Mouse (Mus musculus) neural tube, embryonic 14.5 days (tissue): Measurements from ENCODE around the gene Itgb4. TPM values are rescaled to one million over a fixed set of nuclear protein-coding genes. Genes with fewer than 3 reads are reported as not detected.

Source experiments
- ATAC-seq: fragments of 200-750 bp; cut with Nextera tagmentation; 2 replicates; pipeline ENCODE4 v1.8.0; 2017; ENCODE audit warnings: low read depth, mild to moderate bottlenecking, moderate TSS enrichment, moderate library complexity
- H3K27ac ChIP-seq: fragments of 300-500 bp; sonication (generic); 2 replicates; pipeline ENCODE4 v1.5.1; 2014; ENCODE audit warnings: low read depth, mild to moderate bottlenecking, control low read depth, low read length, moderate library complexity, mixed read lengths
- H3K27me3 ChIP-seq: fragments of 300-500 bp; sonication (generic); 2 replicates; pipeline ENCODE4 v1.6.1; 2014; ENCODE audit warnings: low read length; ENCODE audit not compliant: control insufficient read depth, insufficient read depth
- H3K36me3 ChIP-seq: fragments of 300-500 bp; sonication (generic); 2 replicates; pipeline ENCODE4 v1.6.1; 2014; ENCODE audit warnings: low read length, mixed read lengths; ENCODE audit not compliant: control insufficient read depth, insufficient read depth
- H3K4me1 ChIP-seq: fragments of 300-500 bp; sonication (generic); 2 replicates; pipeline ENCODE4 v1.6.1; 2014; ENCODE audit warnings: low read length; ENCODE audit not compliant: control insufficient read depth, insufficient read depth
- H3K4me2 ChIP-seq: fragments of 300-500 bp; sonication (generic); 2 replicates; pipeline ENCODE4 v1.6.1; 2014; ENCODE audit warnings: mild to moderate bottlenecking, low read depth, low read length, control low read depth
- H3K4me3 ChIP-seq: fragments of 300-500 bp; sonication (generic); 2 replicates; pipeline ENCODE4 v1.5.1; 2014; ENCODE audit warnings: low read depth, low read length, control low read depth, mixed read lengths
- H3K9ac ChIP-seq: fragments of 300-500 bp; sonication (generic); replicated peaks from 2 replicates; pipeline ENCODE4 v1.6.1; 2014; ENCODE audit warnings: low read depth, mild to moderate bottlenecking, control low read depth, low read length, mixed read lengths
- H3K9me3 ChIP-seq: fragments of 300-500 bp; sonication (generic); 2 replicates; pipeline ENCODE4 v1.6.1; 2016; ENCODE audit warnings: low read length; ENCODE audit not compliant: control insufficient read depth
- WGBS: fragments of 180-500 bp; shearing (Covaris S2); extraction: QIAGEN DNeasy Blood & Tissue Kit; methylation state at CpG from one replicate; pipeline ENCODE4 v1.1.7; 2014; 5-methylcytosine and 5-hydroxymethylcytosine counted together
- polyA plus RNA-seq: library from polyadenylated mRNA; unstranded; fragments of >200 nt; fragmentation: Nextera tagmentation; extraction: Ambion mirVana; gene quantifications from 2 replicates; pipeline ENCODE4 v1.2.1, GENCODE M21; 2014

Itgb4 gene
- polyA plus RNA-seq, 1 experiment from 2014 or later = 1.6 TPM

GRCm38 (mm10) chr11:115945247-115945646, 29.3 kb upstream of the Itgb4 start:
- no peaks in the 10 kb centered on the region for H3K4me1 ChIP-seq
- no peak overlapping the region for H3K27ac ChIP-seq
- H3K4me2 ChIP-seq = no peak overlapping the region
- no peak overlapping the region for H3K9ac ChIP-seq
- no peak for ATAC-seq
- WGBS = 96% methylated on average over 8 of the region's 8 CpGs
- H3K4me3 ChIP-seq = no peak overlapping the region
- peaks cover 17% of the 10 kb centered on the region for H3K36me3 ChIP-seq
- no peaks in the 10 kb centered on the region for H3K9me3 ChIP-seq
- no peaks in the 10 kb centered on the region for H3K27me3 ChIP-seq

- H3K4me2 ChIP-seq = no peak overlapping the region
- ATAC-seq = no peak
- peaks cover 13% of the 10 kb centered on the region for H3K36me3 ChIP-seq
- H3K9ac ChIP-seq = no peak overlapping the region
- WGBS = 86% methylated on average over 9 of the region's 9 CpGs
- no peaks in the 10 kb centered on the region for H3K4me1 ChIP-seq
- H3K4me3 ChIP-seq = no peak overlapping the region
- peak overlapping the region; percentile 44; the same call in 1 of the 2 replicates for H3K27ac ChIP-seq
- no peaks in the 10 kb centered on the region for H3K9me3 ChIP-seq
- no peaks in the 10 kb centered on the region for H3K27me3 ChIP-seq
Measured at GRCm38 (mm10) chr11:115946221-115946828, 28.2 kb upstream of the Itgb4 start.

- Histone ChIP-seq H3K27me3 (no peaks in the 10 kb centered on the region), H3K36me3 (peaks cover 18% of the 10 kb centered on the region), H3K27ac (no peak overlapping the region), H3K4me1 (no peaks in the 10 kb centered on the region), H3K9ac (no peak overlapping the region), H3K9me3 (no peaks in the 10 kb centered on the region), H3K4me3 (no peak overlapping the region), H3K4me2 (no peak overlapping the region)
- 89% methylated on average over 9 of the region's 9 CpGs for WGBS
- no peak for ATAC-seq
Measured at GRCm38 (mm10) chr11:115948316-115948715, 26.2 kb upstream of the Itgb4 start.

GRCm38 (mm10) chr11:115950719-115951118, 23.8 kb upstream of the Itgb4 start:
- Histone ChIP-seq H3K9me3 (no peaks in the 10 kb centered on the region), H3K4me1 (0 out of 2 replicates have a peak, but pooled peaks cover 3% of the 10 kb centered on the region), H3K4me3 (no peak overlapping the region), H3K27ac (peak overlapping the region; percentile 74), H3K27me3 (no peaks in the 10 kb centered on the region), H3K4me2 (no peak overlapping the region), H3K9ac (no peak overlapping the region), H3K36me3 (peaks cover 23% of the 10 kb centered on the region)
- ATAC-seq = peak; percentile 82; the same call in 1 of the 2 replicates
- 43% methylated on average over 2 of the region's 2 CpGs for WGBS

GRCm38 (mm10) chr11:115954712-115955111, 19.8 kb upstream of the Itgb4 start:
- H3K4me3 ChIP-seq = no peak overlapping the region
- no peak overlapping the region for H3K4me2 ChIP-seq
- H3K36me3 ChIP-seq = peaks cover 27% of the 10 kb centered on the region
- ATAC-seq = no peak
- no peaks in the 10 kb centered on the region for H3K9me3 ChIP-seq
- no peaks in the 10 kb centered on the region for H3K27me3 ChIP-seq
- H3K27ac ChIP-seq = peak overlapping the region; percentile 39
- 0 out of 2 replicates have a peak, but pooled peaks cover 3% of the 10 kb centered on the region for H3K4me1 ChIP-seq
- no peak overlapping the region for H3K9ac ChIP-seq
- 80% methylated on average over 5 of the region's 5 CpGs for WGBS

- H3K4me3 ChIP-seq = no peak overlapping the region
- H3K27ac ChIP-seq = peak overlapping the region; percentile 39
- H3K4me2 ChIP-seq = no peak overlapping the region
- H3K36me3 ChIP-seq = peaks cover 31% of the 10 kb centered on the region
- 0 out of 2 replicates have a peak, but pooled peaks cover 3% of the 10 kb centered on the region for H3K4me1 ChIP-seq
- no peak overlapping the region for H3K9ac ChIP-seq
- no peaks in the 10 kb centered on the region for H3K27me3 ChIP-seq
- H3K9me3 ChIP-seq = no peaks in the 10 kb centered on the region
- 44% methylated on average over 10 of the region's 10 CpGs for WGBS
- no peak for ATAC-seq
Measured at GRCm38 (mm10) chr11:115955195-115955858, 19.2 kb upstream of the Itgb4 start.

GRCm38 (mm10) chr11:115956453-115956852, 18.1 kb upstream of the Itgb4 start:
- no peaks in the 10 kb centered on the region for H3K9me3 ChIP-seq
- 15% methylated on average over 4 of the region's 4 CpGs for WGBS
- peak; percentile 73 for ATAC-seq
- no peak overlapping the region for H3K9ac ChIP-seq
- H3K4me2 ChIP-seq = no peak overlapping the region
- 0 out of 2 replicates have a peak overlapping the region, but pooled peaks have one; percentile 62 for H3K27ac ChIP-seq
- 0 out of 2 replicates have a peak, but pooled peaks cover 3% of the 10 kb centered on the region for H3K4me1 ChIP-seq
- no peak overlapping the region for H3K4me3 ChIP-seq
- no peaks in the 10 kb centered on the region for H3K27me3 ChIP-seq
- H3K36me3 ChIP-seq = peaks cover 40% of the 10 kb centered on the region

GRCm38 (mm10) chr11:115957971-115958370, 16.5 kb upstream of the Itgb4 start:
- no peak overlapping the region for H3K4me3 ChIP-seq
- no peaks in the 10 kb centered on the region for H3K27me3 ChIP-seq
- H3K36me3 ChIP-seq = peaks cover 47% of the 10 kb centered on the region
- H3K9ac ChIP-seq = no peak overlapping the region
- ATAC-seq = no peak
- H3K4me1 ChIP-seq = 0 out of 2 replicates have a peak, but pooled peaks cover 3% of the 10 kb centered on the region
- H3K4me2 ChIP-seq = no peak overlapping the region
- H3K27ac ChIP-seq = no peak overlapping the region
- no peaks in the 10 kb centered on the region for H3K9me3 ChIP-seq
- WGBS = 54% methylated on average over 7 of the region's 7 CpGs

GRCm38 (mm10) chr11:115959018-115959417, 15.5 kb upstream of the Itgb4 start:
- no peak overlapping the region for H3K27ac ChIP-seq
- 91% methylated on average over 9 of the region's 9 CpGs for WGBS
- H3K4me3 ChIP-seq = no peak overlapping the region
- H3K4me2 ChIP-seq = no peak overlapping the region
- peaks cover 52% of the 10 kb centered on the region for H3K36me3 ChIP-seq
- H3K9me3 ChIP-seq = no peaks in the 10 kb centered on the region
- 0 out of 2 replicates have a peak, but pooled peaks cover 3% of the 10 kb centered on the region for H3K4me1 ChIP-seq
- no peaks in the 10 kb centered on the region for H3K27me3 ChIP-seq
- no peak for ATAC-seq
- no peak overlapping the region for H3K9ac ChIP-seq
